Mouse (Mus musculus): ENCODE data around the gene Taf5l. TPM values are rescaled to one million over a fixed set of nuclear protein-coding genes. Genes with fewer than 3 reads are reported as not detected.

The Taf5l gene
- 24.3 and 27.8 TPM in 2 replicates for polyA plus RNA-seq (2012)

GRCm38 (mm10) chr8:124021237-124022227, at the start of gene Taf5l, which contains the start of gene Urb2:
TSS of gene Taf5l (minus strand) at chr8:124021397.
TSS of gene Urb2 (plus strand) at chr8:124021508.

GRCm38 (mm10) chr8:123982826-123983400, 38.3 kb downstream of the Taf5l start, which contains the start of gene Abcb10:
TSS of gene Abcb10 (minus strand) at chr8:123983122.

GRCm38 (mm10) chr8:123948942-123949685, 72.1 kb downstream of the Taf5l start, which contains the start of gene Nup133:
TSS of gene Nup133 (minus strand) at chr8:123949265.

Other genes starting within 250 kb of the Taf5l start
- 7.8 and 12.8 TPM in 2 replicates for gene Rab4a, start 215.4 kb downstream of the Taf5l start, polyA plus RNA-seq (2012)
- gene Ccsap, start 161.2 kb downstream of the Taf5l start, polyA plus RNA-seq (2012), result 6.1 and 7.9 TPM in 2 replicates
- gene Acta1, start 126.6 kb downstream of the Taf5l start, polyA plus RNA-seq (2012), result 0.39 and 0.86 TPM in 2 replicates
- 9.9 and 11.8 TPM in 2 replicates for gene Nup133, start 72.1 kb downstream of the Taf5l start, polyA plus RNA-seq (2012)
- 13.7 and 15.3 TPM in 2 replicates for gene Abcb10, start 38.3 kb downstream of the Taf5l start, polyA plus RNA-seq (2012)
- 2.6 and 2.7 TPM in 2 replicates for gene Urb2, start 111 bp upstream of the Taf5l start, polyA plus RNA-seq (2012)
- gene Galnt2, start 210.0 kb upstream of the Taf5l start, polyA plus RNA-seq (2012), result 58.4 and 62.5 TPM in 2 replicates